Mouse (Mus musculus) midbrain, embryonic 14.5 days (tissue): Measurements from ENCODE around the gene Htr5b. TPM values are rescaled to one million over a fixed set of nuclear protein-coding genes. Genes with fewer than 3 reads are reported as not detected.

Experiments used
- ATAC-seq: fragments of 200-750 bp; cut with Nextera tagmentation; 2 replicates; pipeline ENCODE4 v1.8.0; 2017; ENCODE audit warnings: moderate number of reproducible peaks, moderate library complexity; ENCODE audit not compliant: low FRiP score, low TSS enrichment
- DNase-seq: peaks from one replicate; pipeline ENCODE4 v3.0.0-alpha.2; 2015
- H3K27ac ChIP-seq: fragments of 300-500 bp; sonication (generic); replicated peaks from 2 replicates; pipeline ENCODE4 v1.5.1; 2014; ENCODE audit warnings: mild to moderate bottlenecking, low read depth, low read length, moderate library complexity
- H3K27me3 ChIP-seq: fragments of 300-500 bp; sonication (generic); 2 replicates; pipeline ENCODE4 v1.6.1; 2014; ENCODE audit warnings: low read length, control low read depth, mixed read lengths; ENCODE audit not compliant: control insufficient read depth, insufficient read depth
- H3K36me3 ChIP-seq: fragments of 300-500 bp; sonication (generic); 2 replicates; pipeline ENCODE4 v1.6.1; 2014; ENCODE audit warnings: low read length, control low read depth; ENCODE audit not compliant: control insufficient read depth, insufficient read depth
- H3K4me1 ChIP-seq: fragments of 300-500 bp; sonication (generic); 2 replicates; pipeline ENCODE4 v1.6.1; 2014; ENCODE audit warnings: mild to moderate bottlenecking, antibody characterized with exemption, low read length, control low read depth; ENCODE audit not compliant: control insufficient read depth, insufficient read depth
- H3K4me2 ChIP-seq: fragments of 300-500 bp; sonication (generic); 2 replicates; pipeline ENCODE4 v1.6.1; 2014; ENCODE audit warnings: mild to moderate bottlenecking, low read length, moderate library complexity
- H3K4me3 ChIP-seq: fragments of 300-500 bp; sonication (generic); replicated peaks from 2 replicates; pipeline ENCODE4 v1.5.1; 2014; ENCODE audit warnings: low read depth, low read length
- H3K9ac ChIP-seq: fragments of 300-500 bp; sonication (generic); replicated peaks from 2 replicates; pipeline ENCODE4 v1.6.1; 2014; ENCODE audit warnings: mild to moderate bottlenecking, low read length, moderate library complexity
- H3K9me3 ChIP-seq: fragments of 300-500 bp; sonication (generic); 2 replicates; pipeline ENCODE4 v1.6.1; 2016; ENCODE audit warnings: low read length, control low read depth, mixed read lengths; ENCODE audit not compliant: control insufficient read depth
- WGBS: fragments of 180-500 bp; shearing (Covaris S2); extraction: QIAGEN DNeasy Blood & Tissue Kit; methylation state at CpG from one replicate; pipeline ENCODE4 v1.1.7; 2014; 5-methylcytosine and 5-hydroxymethylcytosine counted together
- polyA plus RNA-seq: library from polyadenylated mRNA; unstranded; fragments of >200 nt; fragmentation: Nextera tagmentation; extraction: Ambion mirVana; gene quantifications from 2 replicates; pipeline ENCODE4 v1.2.1, GENCODE M21; 2014

Gene Htr5b
- polyA plus RNA-seq, 1 experiment from 2014 or later = 1.3 TPM

DNA sequence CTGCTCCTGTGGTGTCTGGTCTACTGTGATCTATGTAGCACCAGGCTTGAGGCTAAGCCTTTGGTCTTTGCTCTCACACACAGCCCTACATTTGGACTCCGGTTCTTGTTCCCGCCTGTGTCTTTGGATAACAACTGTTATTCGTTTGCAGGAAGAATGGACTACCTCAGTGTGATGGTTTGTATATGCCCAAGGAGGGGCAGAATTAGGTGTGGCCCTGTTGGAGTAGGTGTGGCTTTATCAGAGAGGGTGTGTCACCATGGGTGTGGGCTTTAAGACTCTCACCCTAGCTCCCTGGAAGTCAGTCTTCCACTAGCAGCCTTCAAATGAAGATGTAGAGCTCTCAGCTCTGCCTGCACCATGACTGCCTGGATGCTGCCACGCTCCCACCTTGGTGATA lies 20.4 kb upstream of the Htr5b start:
- Histone ChIP-seq H3K4me2 (no peak overlapping the region), H3K4me1 (no peaks in the 10 kb centered on the region), H3K9me3 (no peaks in the 10 kb centered on the region), H3K36me3 (peaks cover 29% of the 10 kb centered on the region), H3K27me3 (no peaks in the 10 kb centered on the region), H3K9ac (no peak overlapping the region), H3K27ac (no peak overlapping the region), H3K4me3 (no peak overlapping the region)
- ATAC-seq = no peak
- WGBS = 94% methylated on average over 4 of the region's 4 CpGs
- DNase-seq = no peak

- no peak overlapping the region for H3K9ac ChIP-seq
- DNase-seq = no peak
These were observed 18.6 kb upstream of the Htr5b start for GRCm38 (mm10) chr1:121546844-121547243.

GRCm38 (mm10) chr1:121540361-121540760 lies 12.1 kb upstream of the Htr5b start:
- Histone ChIP-seq H3K4me2 (no peak overlapping the region), H3K9me3 (no peaks in the 10 kb centered on the region), H3K27me3 (no peaks in the 10 kb centered on the region), H3K27ac (no peak overlapping the region), H3K36me3 (no peaks in the 10 kb centered on the region), H3K4me3 (no peak overlapping the region), H3K9ac (no peak overlapping the region), H3K4me1 (no peaks in the 10 kb centered on the region)
- WGBS = 75% methylated on average over 8 of the region's 8 CpGs
- no peak for DNase-seq
- no peak for ATAC-seq

More at GRCm38 (mm10) chr1:121546844-121547243, 18.6 kb upstream of the Htr5b start:
- Histone ChIP-seq H3K9me3 (no peaks in the 10 kb centered on the region), H3K27me3 (no peaks in the 10 kb centered on the region), H3K36me3 (peaks cover 16% of the 10 kb centered on the region; the same call in 1 of the 2 replicates), H3K4me2 (no peak overlapping the region), H3K4me3 (no peak overlapping the region), H3K4me1 (no peaks in the 10 kb centered on the region), H3K27ac (no peak overlapping the region)
- WGBS = 86% methylated on average over 2 of the region's 2 CpGs
- ATAC-seq = no peak

DNA sequence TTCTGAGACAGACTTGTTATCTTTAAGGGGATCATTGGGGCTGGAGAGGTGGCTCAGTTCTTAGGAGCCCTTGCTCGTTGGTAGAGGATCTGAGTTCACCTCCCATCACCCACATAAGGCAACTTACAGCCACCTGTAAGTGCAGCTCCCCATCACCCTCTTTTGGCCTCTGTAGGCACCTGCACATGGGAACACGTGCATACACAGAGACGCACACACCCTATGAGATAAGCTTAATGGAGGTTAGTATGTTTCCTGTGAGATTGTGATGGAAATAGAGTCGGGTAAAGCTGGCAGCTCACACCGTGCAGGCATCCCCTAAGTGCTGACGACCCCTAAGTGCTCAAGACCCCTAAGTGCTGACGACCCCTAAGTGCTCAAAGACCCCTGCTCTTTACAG lies 3.2 kb upstream of the Htr5b start:
- Histone ChIP-seq H3K9ac (no peak overlapping the region), H3K27ac (no peak overlapping the region), H3K4me2 (no peak overlapping the region), H3K27me3 (peaks cover 20% of the 10 kb centered on the region), H3K36me3 (no peaks in the 10 kb centered on the region), H3K9me3 (no peaks in the 10 kb centered on the region), H3K4me1 (peaks cover 12% of the 10 kb centered on the region), H3K4me3 (no peak overlapping the region)
- DNase-seq (no peak), ATAC-seq (no peak)
- 74% methylated on average over 7 of the region's 7 CpGs for WGBS

DNA sequence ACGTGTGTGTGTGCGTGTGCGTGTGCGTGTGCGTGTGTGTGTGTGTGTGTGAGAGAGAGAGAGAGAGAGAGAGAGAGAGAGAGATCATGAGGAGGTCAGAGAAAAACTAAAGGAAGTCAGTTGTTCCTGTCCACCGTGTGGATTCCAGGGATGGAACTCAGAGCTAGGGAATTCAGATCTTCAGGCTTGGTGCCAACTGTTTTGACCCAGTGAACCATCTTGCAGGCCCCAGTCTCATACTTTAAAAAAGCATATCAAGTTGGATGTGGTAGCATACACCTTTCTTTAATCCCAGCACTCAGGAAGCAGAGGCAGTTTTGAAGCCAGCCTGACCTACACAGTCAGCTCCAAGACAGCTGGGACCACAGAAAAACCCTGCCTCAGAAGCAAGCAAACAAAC lies 1.0 kb upstream of the Htr5b start:
- no peak for DNase-seq

GRCm38 (mm10) chr1:121527600-121528398 lies 466 bp downstream of the Htr5b start:
- Histone ChIP-seq H3K4me1 (peaks cover 12% of the 10 kb centered on the region), H3K36me3 (no peaks in the 10 kb centered on the region), H3K4me2 (peak overlapping the region; percentile 60), H3K9ac (peak overlapping the region; percentile 6; the same call in 1 of the 2 replicates), H3K27me3 (peaks cover 20% of the 10 kb centered on the region), H3K27ac (no peak overlapping the region), H3K9me3 (no peaks in the 10 kb centered on the region), H3K4me3 (peak overlapping the region; percentile 30)
- WGBS = 11% methylated on average over 55 of the region's 55 CpGs
- ATAC-seq (peak; percentile 38; the same call in 1 of the 2 replicates), DNase-seq (peak; percentile 60)

More for the DNA sequence above, 1.0 kb upstream of the Htr5b start:
- Histone ChIP-seq H3K27me3 (peaks cover 20% of the 10 kb centered on the region), H3K4me1 (peaks cover 12% of the 10 kb centered on the region), H3K4me3 (no peak overlapping the region), H3K9me3 (no peaks in the 10 kb centered on the region), H3K4me2 (no peak overlapping the region), H3K9ac (no peak overlapping the region), H3K27ac (no peak overlapping the region), H3K36me3 (no peaks in the 10 kb centered on the region)
- ATAC-seq = no peak
- WGBS = 91% methylated on average over 6 of the region's 6 CpGs

DNA sequence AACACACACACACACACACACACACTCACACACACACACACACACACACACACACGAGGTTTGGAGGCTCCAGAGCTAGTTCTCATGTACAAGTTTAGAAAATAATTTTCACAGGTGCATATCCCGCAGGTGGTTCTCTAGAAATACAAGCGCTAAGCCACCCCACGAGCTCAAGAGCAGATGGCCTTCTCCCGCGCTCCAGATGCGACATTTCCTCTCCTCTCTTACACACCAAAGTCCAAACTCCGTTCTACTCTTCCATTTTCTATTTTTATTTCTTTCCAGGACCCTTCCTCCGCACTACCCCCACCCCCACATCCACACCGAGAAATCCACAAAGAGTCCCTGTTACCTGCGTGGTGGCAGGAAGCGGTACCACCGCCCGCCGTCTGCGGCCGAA lies 1.2 kb downstream of the Htr5b start:
- ATAC-seq = no peak
- WGBS = 45% methylated on average over 17 of the region's 17 CpGs
- no peak overlapping the region for H3K27ac ChIP-seq

DNA sequence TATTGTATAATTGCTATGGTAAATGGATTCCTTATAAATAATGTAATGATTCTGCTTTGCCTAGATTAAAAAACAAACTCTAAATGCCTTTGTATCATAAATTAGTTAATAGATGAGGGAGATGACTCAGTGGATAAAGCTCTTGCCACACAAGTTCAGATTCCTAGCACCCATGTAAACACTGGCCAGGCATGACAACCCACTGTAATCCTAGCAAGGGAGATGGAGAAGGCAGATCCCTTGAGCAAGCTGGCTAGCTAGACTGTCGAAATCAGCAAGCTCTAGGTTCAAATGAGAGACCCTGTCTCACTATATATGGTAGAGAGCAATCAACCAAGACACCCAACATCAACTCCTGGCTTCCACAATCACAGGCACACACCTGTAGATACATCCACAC lies 9.7 kb downstream of the Htr5b start:
- ATAC-seq = no peak
- DNase-seq = no peak
- Histone ChIP-seq H3K9me3 (no peaks in the 10 kb centered on the region), H3K36me3 (no peaks in the 10 kb centered on the region), H3K4me3 (no peak overlapping the region), H3K27me3 (no peaks in the 10 kb centered on the region), H3K4me2 (no peak overlapping the region), H3K4me1 (no peaks in the 10 kb centered on the region), H3K9ac (no peak overlapping the region), H3K27ac (no peak overlapping the region)
- 62% methylated on average over 1 of the region's 1 CpGs for WGBS

More for the DNA sequence above, 1.2 kb downstream of the Htr5b start:
- Histone ChIP-seq H3K9ac (no peak overlapping the region), H3K36me3 (no peaks in the 10 kb centered on the region), H3K27me3 (peaks cover 20% of the 10 kb centered on the region), H3K4me2 (peak overlapping the region; percentile 60), H3K4me3 (peak overlapping the region; percentile 30), H3K9me3 (no peaks in the 10 kb centered on the region), H3K4me1 (peaks cover 12% of the 10 kb centered on the region)
- DNase-seq = peak; percentile 2

DNA sequence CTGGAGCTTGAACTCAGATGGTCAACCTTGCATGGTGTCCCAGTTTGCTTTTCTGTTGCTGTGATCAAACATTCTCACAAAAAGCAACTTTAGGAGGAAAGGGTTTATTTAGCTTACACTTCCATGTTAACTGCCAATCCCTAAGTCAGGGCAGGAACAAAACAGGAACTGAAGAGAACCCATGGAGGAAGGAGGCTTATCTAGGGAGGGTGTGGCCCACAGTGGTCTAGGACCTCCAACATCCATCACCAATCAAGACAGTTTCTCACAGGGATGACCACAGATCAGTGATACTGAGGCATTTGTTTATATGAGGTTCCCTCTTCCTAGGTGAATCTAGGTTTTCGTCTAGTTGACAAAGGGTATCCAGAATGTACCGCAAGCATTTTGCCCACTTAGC lies 16.3 kb downstream of the Htr5b start:
- no peak for ATAC-seq
- DNase-seq = no peak
- no peak overlapping the region for H3K4me2 ChIP-seq
- H3K27me3 ChIP-seq = no peaks in the 10 kb centered on the region
- H3K27ac ChIP-seq = no peak overlapping the region
- no peaks in the 10 kb centered on the region for H3K36me3 ChIP-seq
- 100% methylated on average over 2 of the region's 2 CpGs for WGBS
- no peak overlapping the region for H3K4me3 ChIP-seq
- no peaks in the 10 kb centered on the region for H3K9me3 ChIP-seq
- H3K9ac ChIP-seq = no peak overlapping the region
- no peaks in the 10 kb centered on the region for H3K4me1 ChIP-seq
